Mouse (Mus musculus) heart, adult 2 months (tissue): Measurements from ENCODE around the gene Impg1. TPM values are rescaled to one million over a fixed set of nuclear protein-coding genes. Genes with fewer than 3 reads are reported as not detected.

Experiments used
- DNase-seq, 2 experiments: peaks; one replicate each; pipeline ENCODE4 v3.0.0; 2021
- H3K27ac ChIP-seq: fragments of 200-600 bp; 2 replicates; pipeline ENCODE4 v1.8.1; 2022
- H3K27me3 ChIP-seq: fragments of 200-500 bp; 2 replicates; pipeline ENCODE4 v1.6.1; 2012; ENCODE audit warnings: mild to moderate bottlenecking, low read length, inconsistent platforms, mixed read lengths; ENCODE audit not compliant: control insufficient read depth, insufficient read depth
- H3K36me3 ChIP-seq: fragments of 200-500 bp; 2 replicates; pipeline ENCODE4 v1.6.1; 2012; ENCODE audit warnings: low read length, inconsistent platforms; ENCODE audit not compliant: control insufficient read depth, insufficient read depth
- H3K4me1 ChIP-seq: fragments of 200-500 bp; 2 replicates; pipeline ENCODE4 v1.6.1; 2011; ENCODE audit warnings: low read length; ENCODE audit not compliant: control insufficient read depth, insufficient read depth
- H3K4me3 ChIP-seq: fragments of 200-600 bp; 2 replicates; pipeline ENCODE4 v1.8.1; 2022
- H3K79me2 ChIP-seq: fragments of 200-500 bp; replicated peaks from 2 replicates; pipeline ENCODE4 v1.6.1; 2012; ENCODE audit warnings: mild to moderate bottlenecking, inconsistent platforms, low read length, moderate library complexity, mixed read lengths; ENCODE audit not compliant: control insufficient read depth, insufficient read depth
- H3K9ac ChIP-seq: fragments of 200-500 bp; 2 replicates; pipeline ENCODE4 v1.6.1; 2012; ENCODE audit warnings: low read depth, mild to moderate bottlenecking, control low read depth, inconsistent platforms, low read length, mixed read lengths
- CTCF ChIP-seq: fragments of 200-600 bp; IDR thresholded peaks from 2 replicates; pipeline ENCODE4 v1.8.1; 2022; ENCODE audit warnings: antibody characterized with exemption, mild to moderate bottlenecking, moderate library complexity
- EP300 ChIP-seq: fragments of 200-500 bp; IDR thresholded peaks from 2 replicates; pipeline ENCODE4 v1.6.1; 2011; ENCODE audit warnings: low read depth, low read length, control low read depth; ENCODE audit not compliant: insufficient read depth
- POLR2A ChIP-seq: fragments of 200-500 bp; IDR thresholded peaks from 2 replicates; pipeline ENCODE4 v1.6.1; 2011; ENCODE audit warnings: mild to moderate bottlenecking, low read depth, low read length, control low read depth; ENCODE audit not compliant: insufficient read depth
- WGBS: fragments of 180-500 bp; shearing (Covaris S2); methylation state at CpG from one replicate; pipeline ENCODE4 v1.1.7; 2018; 5-methylcytosine and 5-hydroxymethylcytosine counted together
- intact Hi-C: fragments of 180-260 bp; cut with DNase I; formaldehyde crosslinking; loops from one replicate; pipeline ENCODE4 v1.15.1; 2025
- long read RNA-seq: library from polyadenylated mRNA; stranded (forward); transcript quantifications from one replicate; pipeline ENCODE4 v2.0.0, GENCODE M21; 2021
- polyA plus RNA-seq: library from polyadenylated mRNA; depleted of rRNA; stranded (reverse); fragments of >200 nt; gene quantifications from 2 replicates; pipeline ENCODE4 v1.2.3, GENCODE M21; 2012; rRNA removed
- total RNA-seq, 2 experiments: library from RNA; stranded (reverse); gene quantifications; 2 replicates each; pipeline ENCODE4 v1.2.3; 2021

Gene Impg1
- total RNA-seq (not detected), polyA plus RNA-seq (not detected in 2 replicates)
- long read RNA-seq = 0 reads

DNA sequence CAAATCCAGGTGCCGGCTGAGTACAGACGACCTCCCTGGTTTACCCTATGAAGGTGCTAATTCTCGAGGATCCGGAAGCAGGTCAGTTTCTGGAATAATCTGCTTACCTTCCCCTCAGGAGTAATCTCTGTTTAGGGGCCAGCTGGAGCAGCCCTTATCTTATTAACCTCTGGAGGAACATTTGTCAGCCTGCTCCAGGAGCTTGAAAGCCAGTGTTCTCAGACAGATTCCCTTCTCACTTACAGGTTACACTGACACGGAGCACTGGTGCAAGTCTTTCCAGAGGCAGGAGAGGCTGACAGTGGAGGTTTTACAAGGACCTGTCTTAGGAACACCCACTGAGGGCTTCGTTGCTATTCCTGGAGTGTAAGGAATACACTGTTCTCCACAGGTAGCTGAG lies at the start of gene Impg1:
Impg1 (minus strand) TSS at position 101 of the 400 bp plus-strand sequence.
- no peak within 1 kb of the TSS for H3K27ac ChIP-seq
- TF ChIP-seq EP300 (no peak), CTCF (no peak), POLR2A (no peak)
- H3K4me1 ChIP-seq = no peaks in the 10 kb centered on the region
- intact Hi-C loops = no loop called here
- no peak for DNase-seq
- H3K4me3 ChIP-seq = no peak within 1 kb of the TSS
- H3K9ac ChIP-seq = no peak within 1 kb of the TSS
- H3K79me2 ChIP-seq = no peaks in the 10 kb centered on the region
- no peaks in the 10 kb centered on the region for H3K27me3 ChIP-seq
- H3K36me3 ChIP-seq = no peaks in the 10 kb centered on the region
- 28% methylated on average over 6 of the region's 6 CpGs for WGBS

DNA sequence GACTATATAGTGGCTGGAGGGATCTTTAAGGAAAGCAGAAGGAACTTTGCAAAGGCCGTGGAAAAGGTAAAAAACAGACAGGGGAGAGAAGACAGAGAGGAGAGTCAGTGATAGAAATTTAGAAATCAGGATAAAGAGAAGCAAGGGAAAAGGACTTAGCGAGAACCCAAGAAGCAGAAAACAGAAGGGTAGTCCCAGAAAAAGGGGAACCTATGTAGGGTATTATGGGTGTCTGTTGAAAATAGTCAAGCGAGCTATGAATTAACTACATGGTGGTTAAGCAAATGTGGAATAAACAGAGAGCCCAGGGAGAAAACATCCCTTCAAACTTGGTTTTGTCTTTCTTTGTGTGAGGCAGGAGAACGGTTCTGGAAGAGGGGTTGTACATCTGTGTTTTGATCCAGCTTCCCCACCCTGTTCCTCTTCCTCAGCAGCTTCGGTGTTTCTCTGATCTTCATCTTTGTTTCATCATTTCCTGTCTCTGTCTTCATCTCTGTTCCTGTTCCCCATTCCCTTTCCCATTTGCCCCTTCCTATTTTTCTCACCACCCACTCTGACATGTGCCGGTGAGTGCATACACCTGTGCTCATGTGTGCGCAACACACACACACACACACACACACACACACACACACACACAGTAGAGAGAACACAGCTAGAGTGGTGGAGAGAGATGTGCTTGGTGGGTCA lies 44.3 kb upstream of the Impg1 start:
- no peak for TF ChIP-seq CTCF
- TF ChIP-seq POLR2A = no peak
- no peak for TF ChIP-seq EP300
- intact Hi-C loops = no loop called here

DNA sequence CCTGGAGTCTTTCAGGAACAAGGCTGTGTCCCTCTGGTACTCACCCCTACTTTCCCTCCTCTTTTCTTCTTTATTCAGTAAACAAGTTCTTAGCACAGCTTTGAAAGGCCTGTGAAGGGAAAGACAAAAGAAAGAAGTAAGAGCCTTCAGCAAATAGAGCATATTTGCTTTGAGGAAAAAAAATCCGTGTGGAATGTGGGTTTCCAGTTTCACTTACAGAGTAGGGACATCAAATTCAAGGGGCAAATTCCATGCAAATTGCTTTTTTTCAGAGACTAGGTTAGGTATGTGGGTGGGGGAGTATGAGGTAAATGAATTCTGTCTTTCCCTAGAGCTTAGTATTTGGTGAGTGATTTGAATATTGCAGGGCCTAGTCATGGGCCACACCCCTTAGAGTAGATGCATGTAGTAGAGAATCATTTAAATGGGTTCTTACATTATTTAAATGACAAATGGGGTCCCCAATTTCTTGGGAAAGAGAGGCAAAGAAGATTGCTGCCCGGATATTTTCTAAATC lies 39.3 kb upstream of the Impg1 start:
- no peak for DNase-seq
- H3K79me2 ChIP-seq = no peaks in the 10 kb centered on the region
- H3K27ac ChIP-seq = no peak overlapping the region
- intact Hi-C loops = no loop called here
- no peak overlapping the region for H3K4me3 ChIP-seq
- WGBS = 41% methylated on average over 2 of the region's 2 CpGs
- TF ChIP-seq CTCF (no peak), EP300 (no peak), POLR2A (no peak)
- H3K4me1 ChIP-seq = no peaks in the 10 kb centered on the region
- H3K9ac ChIP-seq = no peak overlapping the region
- no peaks in the 10 kb centered on the region for H3K27me3 ChIP-seq
- H3K36me3 ChIP-seq = no peaks in the 10 kb centered on the region

More for the DNA sequence above, 44.3 kb upstream of the Impg1 start:
- 75% methylated on average over 7 of the region's 7 CpGs for WGBS
- Histone ChIP-seq H3K27me3 (no peaks in the 10 kb centered on the region), H3K4me1 (no peaks in the 10 kb centered on the region), H3K36me3 (no peaks in the 10 kb centered on the region), H3K79me2 (no peaks in the 10 kb centered on the region), H3K4me3 (no peak overlapping the region), H3K27ac (no peak overlapping the region), H3K9ac (no peak overlapping the region)
- no peak for DNase-seq

DNA sequence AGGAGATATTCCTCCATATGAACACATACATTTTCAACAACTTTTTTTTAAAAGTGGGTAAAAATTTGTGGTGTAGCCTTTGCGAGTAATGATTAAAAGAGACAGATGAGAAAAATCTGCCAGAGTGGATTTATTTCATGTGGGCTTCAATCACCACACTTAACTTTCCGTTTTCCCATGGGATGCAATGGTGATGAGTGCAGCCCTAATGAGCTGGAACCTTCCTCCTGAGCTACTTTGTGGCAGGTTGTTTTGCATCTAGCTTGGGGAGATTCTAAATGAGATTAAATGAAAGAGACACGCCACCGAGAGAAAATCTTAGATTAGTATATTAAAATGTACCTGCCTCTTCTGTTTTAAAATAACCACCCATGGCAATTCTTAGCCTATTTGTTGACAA lies 26.3 kb upstream of the Impg1 start:
- Histone ChIP-seq H3K36me3 (no peaks in the 10 kb centered on the region), H3K79me2 (no peaks in the 10 kb centered on the region), H3K4me1 (no peaks in the 10 kb centered on the region), H3K9ac (no peak overlapping the region), H3K4me3 (no peak overlapping the region), H3K27ac (no peak overlapping the region), H3K27me3 (no peaks in the 10 kb centered on the region)
- 79% methylated on average over 4 of the region's 4 CpGs for WGBS
- intact Hi-C loops = no loop called here
- no peak for DNase-seq
- TF ChIP-seq POLR2A (no peak), EP300 (no peak), CTCF (no peak)

DNA sequence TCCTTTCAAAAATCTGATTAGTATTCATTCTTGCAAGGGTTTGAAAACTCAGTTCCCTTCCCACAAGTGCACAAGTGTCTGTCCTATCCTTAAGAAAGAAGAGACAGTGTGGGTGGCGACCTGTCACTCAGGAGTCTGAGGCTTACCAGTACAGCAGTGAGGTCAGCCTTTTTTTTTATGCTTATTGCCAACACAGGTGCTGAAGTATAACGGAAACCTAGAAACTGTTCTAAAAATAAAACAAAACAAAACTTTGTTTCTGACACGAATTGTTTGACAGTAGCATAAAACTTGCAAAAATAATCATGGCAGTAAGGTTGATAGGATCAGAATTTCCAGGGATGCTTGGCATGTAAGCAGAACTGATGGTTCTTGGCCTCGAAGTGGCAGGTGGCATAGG lies 4.9 kb downstream of the Impg1 start:
- Histone ChIP-seq H3K36me3 (no peaks in the 10 kb centered on the region), H3K27me3 (no peaks in the 10 kb centered on the region), H3K4me3 (no peak overlapping the region), H3K9ac (no peak overlapping the region), H3K27ac (no peak overlapping the region), H3K4me1 (no peaks in the 10 kb centered on the region), H3K79me2 (no peaks in the 10 kb centered on the region)
- DNase-seq = no peak
- no peak for TF ChIP-seq POLR2A
- no peak for TF ChIP-seq EP300
- TF ChIP-seq CTCF = no peak
- intact Hi-C loops = no loop called here
- 52% methylated on average over 4 of the region's 4 CpGs for WGBS

DNA sequence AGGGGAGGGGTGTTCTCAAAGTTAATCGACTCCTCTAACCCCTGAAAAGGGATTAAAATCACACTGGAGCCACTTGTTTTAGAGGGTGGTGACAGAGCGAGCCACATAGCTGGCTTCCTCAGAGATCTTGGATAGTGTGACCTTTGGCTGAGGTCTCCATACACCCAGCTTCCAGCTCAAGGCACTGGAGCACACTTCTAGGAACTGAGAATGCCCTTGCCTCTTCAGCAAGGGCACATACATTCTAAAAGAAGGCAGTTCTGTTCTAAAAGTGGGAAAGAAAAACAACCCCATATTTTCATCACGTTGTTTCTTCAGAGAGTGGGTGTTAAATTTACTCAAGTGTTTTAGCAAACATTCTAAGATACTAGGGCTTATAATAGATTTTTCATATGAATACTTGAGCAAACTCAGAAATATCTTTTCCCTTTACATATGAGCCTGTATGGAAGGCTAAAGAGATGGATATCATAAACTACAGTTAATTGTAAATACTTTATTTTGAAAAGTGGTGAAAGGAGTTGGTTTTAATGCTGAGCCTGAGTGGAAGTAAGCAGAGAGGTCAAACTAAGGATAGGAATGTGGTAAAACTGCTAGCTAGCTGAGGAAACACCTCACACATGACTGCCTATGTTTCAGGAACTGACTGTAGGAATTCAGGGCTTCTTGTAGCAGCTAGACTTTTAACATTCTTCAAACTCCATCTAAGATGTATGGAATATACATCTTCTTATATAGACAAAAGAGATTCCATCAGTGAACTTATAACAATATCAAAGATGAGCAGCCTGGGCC lies 14.6 kb downstream of the Impg1 start:
- Histone ChIP-seq H3K4me1 (no peaks in the 10 kb centered on the region), H3K36me3 (no peaks in the 10 kb centered on the region), H3K79me2 (no peaks in the 10 kb centered on the region), H3K9ac (no peak overlapping the region), H3K27me3 (no peaks in the 10 kb centered on the region), H3K4me3 (no peak overlapping the region), H3K27ac (no peak overlapping the region)
- TF ChIP-seq POLR2A (no peak), EP300 (no peak), CTCF (no peak)
- intact Hi-C loops = no loop called here
- DNase-seq = no peak
- 38% methylated on average over 3 of the region's 3 CpGs for WGBS
